Mouse (Mus musculus) heart, embryonic 16.5 days (tissue): ENCODE measurements around the gene Slc30a6. TPM values are rescaled to one million over a fixed set of nuclear protein-coding genes. Genes with fewer than 3 reads are reported as not detected.

Experiments used
- ATAC-seq: fragments of 200-750 bp; cut with Nextera tagmentation; replicated peaks from 2 replicates; pipeline ENCODE4 v1.8.0; 2017; ENCODE audit warnings: moderate number of reproducible peaks; ENCODE audit not compliant: insufficient read depth, low FRiP score; ENCODE audit errors: extremely low read depth
- H3K27ac ChIP-seq: fragments of 300-500 bp; sonication (generic); 2 replicates; pipeline ENCODE4 v1.5.1; 2014; ENCODE audit warnings: mild to moderate bottlenecking, low read length, control low read depth, moderate library complexity
- H3K27me3 ChIP-seq: fragments of 300-500 bp; sonication (generic); 2 replicates; pipeline ENCODE4 v1.6.1; 2014; ENCODE audit warnings: low read length, mixed read lengths; ENCODE audit not compliant: control insufficient read depth, insufficient read depth
- H3K36me3 ChIP-seq: fragments of 300-500 bp; sonication (generic); 2 replicates; pipeline ENCODE4 v1.6.1; 2014; ENCODE audit not compliant: control insufficient read depth, insufficient read depth
- H3K4me1 ChIP-seq: fragments of 300-500 bp; sonication (generic); 2 replicates; pipeline ENCODE4 v1.6.1; 2014; ENCODE audit warnings: low read length, mixed read lengths; ENCODE audit not compliant: control insufficient read depth, insufficient read depth
- H3K4me2 ChIP-seq: fragments of 300-500 bp; sonication (generic); 2 replicates; pipeline ENCODE4 v1.6.1; 2014; ENCODE audit warnings: low read depth, mild to moderate bottlenecking, control low read depth, low read length
- H3K4me3 ChIP-seq: fragments of 300-500 bp; sonication (generic); 2 replicates; pipeline ENCODE4 v1.5.1; 2014; ENCODE audit warnings: mild to moderate bottlenecking, control low read depth, low read length
- H3K9ac ChIP-seq: fragments of 300-500 bp; sonication (generic); 2 replicates; pipeline ENCODE4 v1.6.1; 2014; ENCODE audit warnings: low read length, control low read depth
- H3K9me3 ChIP-seq: fragments of 300-500 bp; sonication (generic); replicated peaks from 2 replicates; pipeline ENCODE4 v1.6.1; 2016; ENCODE audit warnings: low read length; ENCODE audit not compliant: control insufficient read depth
- WGBS: fragments of 180-500 bp; shearing (Covaris S2); extraction: QIAGEN DNeasy Blood & Tissue Kit; methylation state at CpG from one replicate; pipeline ENCODE4 v1.1.7; 2014; 5-methylcytosine and 5-hydroxymethylcytosine counted together
- polyA plus RNA-seq: library from polyadenylated mRNA; unstranded; fragments of >200 nt; fragmentation: Nextera tagmentation; extraction: Ambion mirVana; gene quantifications from 2 replicates; pipeline ENCODE4 v1.2.1, GENCODE M21; 2015

The Slc30a6 gene
- polyA plus RNA-seq, 1 experiment from 2014 or later, result 26.7 TPM

DNA sequence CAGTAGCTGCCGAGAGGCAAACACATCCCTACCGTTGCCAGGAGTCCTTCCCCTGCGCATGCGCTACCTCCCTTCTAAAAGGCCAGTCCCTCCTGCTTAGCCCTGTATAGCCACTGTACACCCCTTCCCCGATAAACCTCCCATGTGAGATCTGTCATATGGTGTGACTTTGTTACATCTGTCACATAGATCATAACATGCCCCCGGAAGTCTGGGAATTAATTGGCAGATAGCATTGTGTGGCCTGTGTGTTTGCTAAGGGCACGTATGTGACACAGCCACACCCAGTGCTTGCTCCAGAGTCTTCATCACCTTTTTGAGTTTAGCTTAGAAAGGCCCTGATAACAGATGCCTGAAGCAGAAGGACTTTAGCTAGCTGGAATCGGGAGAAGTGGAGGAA is 34.7 kb downstream of the Slc30a6 start:
- Histone ChIP-seq H3K27me3 (no peaks in the 10 kb centered on the region), H3K9me3 (no peaks in the 10 kb centered on the region), H3K4me1 (peaks cover 9% of the 10 kb centered on the region; the same call in 1 of the 2 replicates), H3K27ac (no peak overlapping the region), H3K4me2 (no peak overlapping the region), H3K9ac (no peak overlapping the region), H3K4me3 (no peak overlapping the region), H3K36me3 (peaks cover 6% of the 10 kb centered on the region; the same call in 1 of the 2 replicates)
- WGBS, result 66% methylated on average over 8 of the region's 8 CpGs
- ATAC-seq, result no peak; the same call in 1 of the 2 replicates

DNA sequence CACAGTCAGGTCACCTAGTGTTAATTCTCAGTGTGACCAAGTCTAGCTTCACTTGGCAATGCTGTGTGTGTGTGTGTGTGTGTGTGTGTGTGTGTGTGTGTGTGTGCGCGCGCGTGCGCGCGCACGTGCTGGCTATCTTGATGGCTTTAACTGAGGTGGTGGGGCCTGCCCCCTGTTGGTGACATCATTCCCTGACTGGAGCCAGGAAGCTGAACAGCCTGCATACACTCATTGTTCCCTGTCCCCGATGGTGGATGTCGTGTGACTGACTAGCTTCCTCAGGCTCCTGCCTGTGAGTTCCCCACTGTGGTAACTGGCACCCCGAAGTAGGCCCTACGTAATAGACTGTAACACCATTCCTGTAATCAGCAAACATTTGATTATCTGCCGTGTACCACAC is 36.1 kb downstream of the Slc30a6 start:
- no peak for ATAC-seq

DNA sequence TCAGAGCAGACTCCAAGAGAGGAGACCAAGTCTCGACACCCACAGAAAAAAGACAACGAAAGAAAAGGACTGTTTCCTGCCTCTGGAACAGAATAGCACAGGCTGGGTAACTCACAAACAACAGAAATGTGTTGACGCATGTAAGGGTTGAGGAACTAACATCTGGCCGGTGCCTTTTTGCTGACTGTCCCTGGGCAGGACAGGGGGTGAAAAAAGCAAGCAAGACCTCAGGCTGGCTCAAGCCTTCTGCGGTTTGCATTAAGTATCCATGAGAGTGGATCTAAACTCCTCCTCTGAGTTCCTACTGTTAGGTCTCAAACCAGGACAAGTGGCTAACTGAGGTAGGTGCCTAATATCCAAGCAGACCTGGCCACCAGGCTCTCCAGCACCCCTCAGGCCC is 37.2 kb downstream of the Slc30a6 start:
- Histone ChIP-seq H3K9ac (no peak overlapping the region), H3K27ac (no peak overlapping the region), H3K9me3 (no peaks in the 10 kb centered on the region), H3K4me3 (no peak overlapping the region), H3K4me1 (peaks cover 9% of the 10 kb centered on the region; the same call in 1 of the 2 replicates), H3K36me3 (no peaks in the 10 kb centered on the region), H3K27me3 (no peaks in the 10 kb centered on the region), H3K4me2 (no peak overlapping the region)
- ATAC-seq, result no peak
- WGBS, result 67% methylated on average over 5 of the region's 5 CpGs

More for the DNA sequence above, 36.1 kb downstream of the Slc30a6 start:
- no peak overlapping the region for H3K9ac ChIP-seq
- no peak overlapping the region for H3K4me3 ChIP-seq
- H3K27ac ChIP-seq, result no peak overlapping the region
- no peaks in the 10 kb centered on the region for H3K9me3 ChIP-seq
- H3K4me2 ChIP-seq, result no peak overlapping the region
- H3K36me3 ChIP-seq, result peaks cover 6% of the 10 kb centered on the region; the same call in 1 of the 2 replicates
- H3K4me1 ChIP-seq, result peaks cover 9% of the 10 kb centered on the region; the same call in 1 of the 2 replicates
- H3K27me3 ChIP-seq, result no peaks in the 10 kb centered on the region
- WGBS, result 69% methylated on average over 13 of the region's 13 CpGs

DNA sequence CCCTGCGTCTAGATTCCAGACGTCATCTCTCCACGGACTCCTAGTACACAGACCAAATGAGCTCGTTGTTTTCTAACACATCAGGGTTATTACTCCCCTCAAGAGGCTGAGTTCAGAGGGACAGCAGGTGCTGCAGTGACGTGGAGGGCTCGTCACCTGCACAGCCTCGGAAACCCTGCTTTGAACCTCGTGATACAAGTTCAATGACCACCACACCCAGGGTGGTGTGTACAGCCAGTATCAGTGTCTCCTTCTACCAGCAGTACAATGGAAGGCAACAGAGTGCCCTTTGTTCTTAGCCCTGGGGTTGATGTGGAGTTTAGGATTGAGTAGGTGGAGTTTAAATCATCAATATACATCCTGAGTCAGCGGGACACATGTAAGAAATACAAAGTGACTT is 42.4 kb downstream of the Slc30a6 start:
- H3K4me2 ChIP-seq, result no peak overlapping the region
- H3K27ac ChIP-seq, result no peak overlapping the region
- H3K9ac ChIP-seq, result no peak overlapping the region
- WGBS, result 76% methylated on average over 9 of the region's 9 CpGs
- no peak overlapping the region for H3K4me3 ChIP-seq
- H3K36me3 ChIP-seq, result no peaks in the 10 kb centered on the region
- ATAC-seq, result no peak
- no peaks in the 10 kb centered on the region for H3K4me1 ChIP-seq
- H3K9me3 ChIP-seq, result no peaks in the 10 kb centered on the region
- H3K27me3 ChIP-seq, result no peaks in the 10 kb centered on the region

DNA sequence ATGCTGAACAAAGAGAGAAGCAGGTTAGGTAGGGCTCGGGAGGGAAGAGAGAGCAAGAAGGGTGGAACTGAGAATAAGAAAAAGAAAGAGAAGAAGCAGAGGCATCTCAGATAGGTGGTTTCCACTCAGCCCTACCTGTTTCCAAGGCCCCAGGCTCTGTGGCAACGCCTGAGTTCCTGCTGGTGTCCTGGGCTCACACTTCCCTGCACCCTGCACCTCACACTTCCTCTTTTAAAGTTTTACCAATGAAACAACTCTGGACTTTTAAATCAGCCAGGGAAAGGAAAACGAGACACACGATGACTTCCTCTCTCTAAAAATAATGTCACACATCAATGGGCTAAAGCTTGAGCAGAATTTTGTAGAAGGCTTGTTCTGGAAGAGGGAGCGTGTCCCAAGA is 45.1 kb downstream of the Slc30a6 start:
- no peak overlapping the region for H3K4me2 ChIP-seq
- no peaks in the 10 kb centered on the region for H3K36me3 ChIP-seq
- H3K4me1 ChIP-seq, result no peaks in the 10 kb centered on the region
- H3K4me3 ChIP-seq, result no peak overlapping the region
- H3K9ac ChIP-seq, result no peak overlapping the region
- H3K9me3 ChIP-seq, result no peaks in the 10 kb centered on the region
- H3K27me3 ChIP-seq, result no peaks in the 10 kb centered on the region
- WGBS, result 59% methylated on average over 5 of the region's 5 CpGs
- H3K27ac ChIP-seq, result no peak overlapping the region
- no peak for ATAC-seq

DNA sequence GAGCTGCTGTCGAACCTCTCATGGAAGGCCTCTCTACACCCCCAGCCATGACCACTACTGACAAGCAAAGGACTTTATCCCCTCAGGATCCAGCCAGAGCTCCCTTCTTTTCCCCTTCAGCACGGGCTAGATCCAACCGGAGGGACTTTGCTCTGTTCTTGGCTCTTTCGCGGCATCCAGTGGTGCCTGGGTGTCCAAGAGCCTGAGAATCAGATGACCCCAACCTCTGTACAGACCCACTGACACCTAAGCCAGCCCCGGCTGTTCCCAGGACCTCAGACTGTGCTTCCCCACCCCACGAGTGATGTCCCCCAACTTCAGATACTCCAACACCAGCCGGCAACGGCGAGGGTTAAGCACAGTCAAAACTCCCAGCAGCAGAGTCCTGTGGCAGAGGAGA is 54.4 kb downstream of the Slc30a6 start:
- Histone ChIP-seq H3K9ac (no peak overlapping the region), H3K4me2 (no peak overlapping the region), H3K36me3 (no peaks in the 10 kb centered on the region), H3K4me1 (no peaks in the 10 kb centered on the region), H3K27ac (no peak overlapping the region), H3K27me3 (no peaks in the 10 kb centered on the region), H3K9me3 (no peaks in the 10 kb centered on the region), H3K4me3 (no peak overlapping the region)
- WGBS, result 83% methylated on average over 10 of the region's 10 CpGs
- ATAC-seq, result no peak

DNA sequence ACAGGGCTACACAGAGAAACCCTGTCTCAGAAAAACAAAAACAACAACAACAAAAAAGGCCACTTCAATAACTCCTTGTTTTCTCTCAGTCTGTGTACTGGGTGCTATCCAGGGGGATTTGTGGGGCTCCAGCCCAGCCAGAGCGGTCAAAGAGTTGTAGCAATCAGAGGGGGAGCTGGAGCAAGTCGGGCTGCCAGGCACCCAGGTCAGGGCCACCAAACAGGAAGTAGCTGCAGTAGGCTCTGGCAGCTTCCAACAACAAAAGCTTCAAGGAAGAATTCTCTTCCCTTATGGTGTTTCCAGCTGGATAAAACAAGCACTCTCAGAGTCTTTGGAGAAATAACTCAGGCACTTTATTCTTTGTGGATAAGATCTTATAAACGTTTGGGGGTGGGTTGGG is 58.5 kb downstream of the Slc30a6 start:
- Histone ChIP-seq H3K9ac (no peak overlapping the region), H3K4me1 (no peaks in the 10 kb centered on the region), H3K4me3 (no peak overlapping the region), H3K9me3 (no peaks in the 10 kb centered on the region), H3K27me3 (no peaks in the 10 kb centered on the region), H3K4me2 (no peak overlapping the region), H3K27ac (no peak overlapping the region), H3K36me3 (no peaks in the 10 kb centered on the region)
- 59% methylated on average over 3 of the region's 3 CpGs for WGBS
- no peak for ATAC-seq

DNA sequence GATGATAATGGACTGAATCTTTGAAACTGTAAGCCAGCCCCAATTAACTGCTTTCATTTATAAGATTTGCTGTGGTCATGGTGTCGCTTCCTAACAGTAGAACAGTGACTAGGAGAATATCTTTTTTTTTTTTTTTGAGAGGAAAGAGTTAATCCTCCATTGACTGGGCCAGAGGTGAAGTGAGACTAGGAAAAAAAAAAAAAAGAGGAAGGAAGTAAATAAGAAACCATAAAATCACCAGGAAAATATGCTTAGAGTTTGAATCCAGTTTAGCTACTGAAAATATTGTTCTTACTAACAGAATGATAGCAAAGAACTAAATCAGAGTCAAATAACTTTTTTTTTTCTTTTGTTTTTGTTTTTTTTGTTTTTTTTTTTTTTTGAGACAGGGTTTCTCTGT is 59.3 kb downstream of the Slc30a6 start:
- H3K9ac ChIP-seq, result no peak overlapping the region
- no peak overlapping the region for H3K4me2 ChIP-seq
- no peaks in the 10 kb centered on the region for H3K9me3 ChIP-seq
- no peak overlapping the region for H3K27ac ChIP-seq
- no peaks in the 10 kb centered on the region for H3K4me1 ChIP-seq
- 76% methylated on average over 1 of the region's 1 CpGs for WGBS
- ATAC-seq, result no peak
- no peaks in the 10 kb centered on the region for H3K36me3 ChIP-seq
- H3K27me3 ChIP-seq, result no peaks in the 10 kb centered on the region
- no peak overlapping the region for H3K4me3 ChIP-seq

DNA sequence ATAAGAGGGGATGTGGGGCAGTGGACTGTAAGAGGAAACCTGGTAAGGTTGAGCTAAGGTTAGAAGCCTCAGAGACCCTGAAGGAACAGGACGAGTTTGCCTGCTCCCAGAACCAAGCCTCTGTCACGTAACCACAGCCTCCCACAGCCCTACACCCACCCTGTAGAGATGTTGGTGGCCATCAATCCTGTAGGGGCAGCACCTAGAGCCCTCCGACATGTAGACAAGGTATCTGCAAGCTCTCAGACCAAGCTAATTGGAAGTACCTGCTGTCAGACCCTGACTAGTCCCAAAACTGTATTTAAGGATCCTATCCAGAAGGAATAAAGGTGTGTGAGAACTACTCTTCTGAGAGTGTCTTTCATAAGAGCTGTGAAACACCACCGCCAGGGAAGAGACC is 60.0 kb downstream of the Slc30a6 start:
- Histone ChIP-seq H3K9me3 (no peaks in the 10 kb centered on the region), H3K9ac (no peak overlapping the region), H3K27ac (no peak overlapping the region), H3K4me1 (no peaks in the 10 kb centered on the region), H3K27me3 (no peaks in the 10 kb centered on the region), H3K36me3 (no peaks in the 10 kb centered on the region), H3K4me3 (no peak overlapping the region), H3K4me2 (no peak overlapping the region)
- WGBS, result 78% methylated on average over 4 of the region's 4 CpGs
- ATAC-seq, result no peak

DNA sequence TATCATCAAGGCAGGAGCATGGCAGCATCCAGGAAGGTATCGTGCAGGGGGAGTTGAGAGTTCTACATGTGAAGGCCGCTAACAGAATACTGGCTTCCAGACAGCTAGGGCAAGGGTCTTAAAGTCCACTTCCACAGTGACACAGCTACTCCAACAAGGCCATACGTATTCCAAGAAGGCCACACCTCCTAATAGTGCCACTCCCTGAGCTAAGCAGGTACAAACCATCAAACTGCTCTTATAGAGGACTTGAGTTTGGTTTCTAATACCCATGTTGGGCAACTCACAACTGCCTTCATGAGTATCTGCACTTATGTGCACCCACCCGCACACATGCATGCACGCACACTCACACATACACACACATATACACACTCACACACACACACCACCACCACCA is 61.4 kb downstream of the Slc30a6 start:
- no peak overlapping the region for H3K9ac ChIP-seq
- no peak overlapping the region for H3K27ac ChIP-seq
- no peak overlapping the region for H3K4me3 ChIP-seq
- no peaks in the 10 kb centered on the region for H3K9me3 ChIP-seq
- H3K36me3 ChIP-seq, result no peaks in the 10 kb centered on the region
- no peaks in the 10 kb centered on the region for H3K4me1 ChIP-seq
- H3K4me2 ChIP-seq, result no peak overlapping the region
- no peaks in the 10 kb centered on the region for H3K27me3 ChIP-seq
- WGBS, result 83% methylated on average over 5 of the region's 5 CpGs
- no peak for ATAC-seq
